Mouse (Mus musculus) kidney, embryonic 14.5 days (tissue): ENCODE data around the gene Hck. TPM values are rescaled to one million over a fixed set of nuclear protein-coding genes. Genes with fewer than 3 reads are reported as not detected.
A peak's percentile ranks its signal among the peaks of the same experiment; 100 is the strongest.

ENCODE experiments used
- ATAC-seq: fragments of 200-750 bp; cut with Nextera tagmentation; 2 replicates; pipeline ENCODE4 v1.8.0; 2017; ENCODE audit warnings: moderate number of reproducible peaks, mild to moderate bottlenecking, moderate TSS enrichment, moderate library complexity; ENCODE audit not compliant: low FRiP score, low TSS enrichment
- H3K27ac ChIP-seq: fragments of 300-500 bp; sonication (generic); 2 replicates; pipeline ENCODE4 v1.5.1; 2014; ENCODE audit warnings: low read depth, mild to moderate bottlenecking, low read length, moderate library complexity, mixed read lengths
- H3K27me3 ChIP-seq: fragments of 300-500 bp; sonication (generic); 2 replicates; pipeline ENCODE4 v1.6.1; 2014; ENCODE audit warnings: mild to moderate bottlenecking, low read length; ENCODE audit not compliant: control insufficient read depth, insufficient read depth
- H3K36me3 ChIP-seq: fragments of 300-500 bp; sonication (generic); 2 replicates; pipeline ENCODE4 v1.6.1; 2014; ENCODE audit warnings: low read length, mixed read lengths; ENCODE audit not compliant: control insufficient read depth, insufficient read depth
- H3K4me1 ChIP-seq: fragments of 300-500 bp; sonication (generic); 2 replicates; pipeline ENCODE4 v1.6.1; 2014; ENCODE audit warnings: low read length, mixed read lengths; ENCODE audit not compliant: control insufficient read depth, insufficient read depth
- H3K4me2 ChIP-seq: fragments of 300-500 bp; sonication (generic); replicated peaks from 2 replicates; pipeline ENCODE4 v1.6.1; 2014; ENCODE audit warnings: low read depth, mild to moderate bottlenecking, low read length
- H3K4me3 ChIP-seq: fragments of 300-500 bp; sonication (generic); 2 replicates; pipeline ENCODE4 v1.5.1; 2014; ENCODE audit warnings: mild to moderate bottlenecking, low read length
- H3K9ac ChIP-seq: fragments of 300-500 bp; sonication (generic); 2 replicates; pipeline ENCODE4 v1.6.1; 2014; ENCODE audit warnings: low read depth, mild to moderate bottlenecking, low read length, moderate library complexity
- H3K9me3 ChIP-seq: fragments of 300-500 bp; sonication (generic); 2 replicates; pipeline ENCODE4 v1.6.1; 2016; ENCODE audit warnings: low read length; ENCODE audit not compliant: control insufficient read depth
- WGBS: fragments of 180-500 bp; shearing (Covaris S2); extraction: QIAGEN DNeasy Blood & Tissue Kit; methylation state at CpG from one replicate; pipeline ENCODE4 v1.1.7; 2014; 5-methylcytosine and 5-hydroxymethylcytosine counted together
- polyA plus RNA-seq: library from polyadenylated mRNA; unstranded; fragments of >200 nt; fragmentation: Nextera tagmentation; extraction: Ambion mirVana; gene quantifications from 2 replicates; pipeline ENCODE4 v1.2.1, GENCODE M21; 2014

Gene Hck
- polyA plus RNA-seq, result 3.9 and 4.8 TPM in 2 replicates

DNA sequence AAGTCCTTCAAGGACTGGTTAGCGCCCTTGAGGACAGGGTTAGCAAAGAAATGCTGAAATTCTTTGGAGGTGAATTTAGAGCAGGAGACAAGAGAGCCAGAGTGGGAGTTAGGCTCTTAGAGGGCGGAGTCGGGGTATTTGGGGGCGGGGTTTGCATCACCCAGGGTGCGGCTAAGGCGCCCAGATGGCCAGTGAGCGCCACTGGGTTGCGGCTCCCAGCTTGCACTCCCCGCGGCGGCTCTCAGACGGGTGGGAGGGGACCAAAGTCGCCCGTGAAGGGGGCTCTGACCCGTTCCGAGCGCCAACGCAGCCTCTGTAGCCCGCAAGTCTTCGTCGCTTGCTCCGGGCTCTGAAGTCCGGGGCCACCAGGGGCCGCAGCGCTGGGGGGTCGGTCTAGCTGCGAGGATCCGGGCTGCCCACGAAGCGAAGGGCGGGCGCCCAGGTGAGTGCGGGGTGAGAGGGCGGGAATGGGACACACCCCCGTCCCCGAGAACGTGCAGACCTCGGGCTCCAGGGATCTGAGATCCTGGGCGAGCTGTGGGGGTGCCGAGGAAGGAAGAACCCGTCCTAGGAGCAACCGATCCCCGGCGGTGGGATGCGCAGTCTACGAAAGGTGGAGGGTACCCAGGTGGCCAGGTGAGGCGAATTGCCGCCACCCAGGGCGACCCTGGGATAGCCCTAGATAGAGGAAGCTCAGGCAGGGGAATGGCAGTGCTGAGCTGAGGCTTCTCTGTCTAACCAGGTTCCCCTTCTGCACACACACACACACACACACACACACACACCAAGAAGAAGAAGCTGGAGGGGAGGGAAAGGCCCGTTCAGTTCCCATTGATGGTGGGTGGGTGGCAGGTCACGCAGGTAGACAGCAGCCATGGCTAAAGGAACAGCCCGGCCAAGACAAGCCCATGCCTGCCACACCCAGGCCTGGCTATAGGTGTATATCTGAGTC is at the start of gene Hck:
Gene Hck, plus strand, starts transcription at position 156 of the 952 bp plus-strand sequence.
- WGBS, result 3% methylated on average over 52 of the region's 52 CpGs
- Histone ChIP-seq H3K4me2 (peak within 1 kb of the TSS; percentile 92), H3K4me3 (peak within 1 kb of the TSS; percentile 52), H3K9me3 (no peaks in the 10 kb centered on the region), H3K27ac (no peak within 1 kb of the TSS), H3K9ac (peak within 1 kb of the TSS; percentile 54; the same call in 1 of the 2 replicates), H3K27me3 (peaks cover 36% of the 10 kb centered on the region), H3K36me3 (no peaks in the 10 kb centered on the region), H3K4me1 (peaks cover 15% of the 10 kb centered on the region)
- ATAC-seq, result peak; percentile 83

GRCm38 (mm10) chr2:153060216-153060615 is 48.1 kb upstream of the Hck start:
- no peaks in the 10 kb centered on the region for H3K36me3 ChIP-seq
- H3K27ac ChIP-seq, result no peak overlapping the region
- H3K9me3 ChIP-seq, result no peaks in the 10 kb centered on the region
- no peak overlapping the region for H3K4me3 ChIP-seq
- H3K4me2 ChIP-seq, result no peak overlapping the region
- H3K27me3 ChIP-seq, result no peaks in the 10 kb centered on the region
- H3K9ac ChIP-seq, result no peak overlapping the region
- no peak for ATAC-seq
- WGBS, result 81% methylated on average over 7 of the region's 7 CpGs
- no peaks in the 10 kb centered on the region for H3K4me1 ChIP-seq

GRCm38 (mm10) chr2:153063394-153063793 is 44.9 kb upstream of the Hck start:
- Histone ChIP-seq H3K9ac (no peak overlapping the region), H3K36me3 (no peaks in the 10 kb centered on the region), H3K27me3 (peaks cover 11% of the 10 kb centered on the region; the same call in 1 of the 2 replicates), H3K4me1 (no peaks in the 10 kb centered on the region), H3K27ac (no peak overlapping the region), H3K4me3 (no peak overlapping the region), H3K9me3 (no peaks in the 10 kb centered on the region), H3K4me2 (no peak overlapping the region)
- ATAC-seq, result no peak
- 61% methylated on average over 3 of the region's 3 CpGs for WGBS

DNA sequence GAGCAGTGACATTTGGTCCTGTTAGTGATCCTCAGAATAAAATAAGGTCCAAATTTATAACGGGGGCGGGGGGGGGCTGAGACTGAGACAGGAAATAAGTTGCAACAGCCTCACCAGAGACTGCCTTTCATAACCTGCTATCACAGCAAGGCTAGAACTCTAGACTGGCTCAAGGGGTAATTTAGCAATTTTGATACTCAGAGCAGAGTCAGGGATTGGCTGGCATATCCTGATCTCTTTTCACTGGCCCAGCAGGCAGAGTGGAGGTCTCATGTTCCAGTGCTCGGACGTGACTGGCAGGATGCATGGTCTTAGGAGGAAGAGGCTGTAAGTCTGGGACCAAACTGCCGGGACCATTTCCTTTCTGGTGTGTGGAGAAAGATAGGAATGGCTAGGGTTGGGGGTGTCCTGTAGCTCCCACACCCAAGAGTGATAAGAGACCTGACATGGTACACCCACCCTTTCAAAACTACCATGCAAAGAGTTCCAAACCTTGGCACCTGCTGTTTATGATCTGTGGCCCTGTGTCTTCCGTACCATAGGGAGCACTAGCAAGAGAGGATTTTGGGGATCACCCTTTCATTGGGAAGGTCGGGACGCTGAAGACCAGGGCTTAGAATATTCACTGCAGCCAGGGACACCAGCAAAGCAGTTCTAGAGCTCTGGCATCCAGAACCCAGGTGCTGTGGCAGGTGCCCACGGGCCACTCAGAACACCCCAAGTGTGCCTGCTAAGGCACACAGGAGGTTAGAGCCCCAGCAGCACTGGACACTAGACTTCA is 43.9 kb upstream of the Hck start:
- ATAC-seq, result no peak
- H3K4me1 ChIP-seq, result no peaks in the 10 kb centered on the region
- H3K9ac ChIP-seq, result no peak overlapping the region
- WGBS, result 63% methylated on average over 9 of the region's 9 CpGs
- H3K36me3 ChIP-seq, result no peaks in the 10 kb centered on the region
- H3K4me2 ChIP-seq, result no peak overlapping the region
- no peaks in the 10 kb centered on the region for H3K9me3 ChIP-seq
- H3K27ac ChIP-seq, result no peak overlapping the region
- peaks cover 18% of the 10 kb centered on the region; the same call in 1 of the 2 replicates for H3K27me3 ChIP-seq
- H3K4me3 ChIP-seq, result no peak overlapping the region

GRCm38 (mm10) chr2:153065747-153066508 is 42.3 kb upstream of the Hck start, which contains the start of gene Ccm2l:
TSS of gene Ccm2l (plus strand) at chr2:153065955.
- Histone ChIP-seq H3K4me2 (0 out of 2 replicates have a peak within 1 kb of the TSS, but pooled peaks have one; percentile 15), H3K27ac (peak within 1 kb of the TSS; percentile 14; the same call in 1 of the 2 replicates), H3K27me3 (peaks cover 32% of the 10 kb centered on the region), H3K4me1 (no peaks in the 10 kb centered on the region), H3K4me3 (peak within 1 kb of the TSS; percentile 13), H3K9ac (0 out of 2 replicates have a peak within 1 kb of the TSS, but pooled peaks have one; percentile 18), H3K36me3 (no peaks in the 10 kb centered on the region), H3K9me3 (no peaks in the 10 kb centered on the region)
- WGBS, result 53% methylated on average over 12 of the region's 12 CpGs
- no peak for ATAC-seq

GRCm38 (mm10) chr2:153066991-153067390 is 41.3 kb upstream of the Hck start:
- no peak overlapping the region for H3K9ac ChIP-seq
- H3K27ac ChIP-seq, result no peak overlapping the region
- WGBS, result 38% methylated on average over 6 of the region's 6 CpGs
- H3K27me3 ChIP-seq, result peaks cover 42% of the 10 kb centered on the region
- H3K9me3 ChIP-seq, result no peaks in the 10 kb centered on the region
- ATAC-seq, result no peak
- peak overlapping the region; percentile 15; the same call in 1 of the 2 replicates for H3K4me2 ChIP-seq
- H3K36me3 ChIP-seq, result no peaks in the 10 kb centered on the region
- no peaks in the 10 kb centered on the region for H3K4me1 ChIP-seq
- peak overlapping the region; percentile 11; the same call in 1 of the 2 replicates for H3K4me3 ChIP-seq

- Histone ChIP-seq H3K36me3 (no peaks in the 10 kb centered on the region), H3K9me3 (no peaks in the 10 kb centered on the region), H3K9ac (no peak overlapping the region), H3K4me1 (peaks cover under 1% of the 10 kb centered on the region; the same call in 1 of the 2 replicates), H3K4me3 (peak overlapping the region; percentile 35; the same call in 1 of the 2 replicates), H3K4me2 (no peak overlapping the region), H3K27me3 (peaks cover 55% of the 10 kb centered on the region), H3K27ac (no peak overlapping the region)
- ATAC-seq, result no peak
- 12% methylated on average over 23 of the region's 23 CpGs for WGBS
These were observed 37.3 kb upstream of the Hck start for GRCm38 (mm10) chr2:153070762-153071490.
